Mouse (Mus musculus) heart, adult 2 months (tissue): Measurements from ENCODE around the gene Vps41.

Source experiments
- CTCF ChIP-seq: fragments of 200-600 bp; IDR thresholded peaks from 2 replicates; pipeline ENCODE4 v1.8.1; 2022; ENCODE audit warnings: antibody characterized with exemption, mild to moderate bottlenecking, moderate library complexity
- POLR2A ChIP-seq: fragments of 200-500 bp; IDR thresholded peaks from 2 replicates; pipeline ENCODE4 v1.6.1; 2011; ENCODE audit warnings: mild to moderate bottlenecking, low read depth, low read length, control low read depth; ENCODE audit not compliant: insufficient read depth

DNA sequence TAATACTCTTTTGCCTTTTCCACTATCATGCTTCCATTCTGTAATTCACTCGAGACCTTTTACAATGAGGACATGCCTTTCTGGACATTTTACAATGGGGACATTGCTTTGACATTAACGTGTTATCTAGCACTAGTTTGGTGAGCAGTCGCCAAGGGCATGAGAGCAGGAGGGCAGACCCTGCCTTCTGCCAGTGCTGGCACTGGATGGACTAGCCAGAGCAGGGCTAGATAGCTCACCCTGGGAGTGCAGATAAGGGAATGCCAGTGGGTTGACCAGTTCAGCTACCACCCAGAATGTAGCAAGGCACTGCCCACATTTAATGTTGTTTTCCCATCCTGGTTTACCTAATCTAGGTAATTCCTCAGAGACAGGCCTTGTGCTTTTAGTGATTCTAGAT, 179.7 kb downstream of the Vps41 start:
- TF ChIP-seq CTCF = no peak
- TF ChIP-seq POLR2A = no peak
